Mouse (Mus musculus) layer of hippocampus, adult 18-20 months (tissue): ENCODE data around the gene Iffo2. TPM values are rescaled to one million over a fixed set of nuclear protein-coding genes. Genes with fewer than 3 reads are reported as not detected.
"Not testable (repeated sequence)": the region's sequence is repeated elsewhere in the genome, so short reads cannot be mapped to it uniquely, and the experiment has no call there.

Experiments
- DNase-seq, 2 experiments: peaks; one replicate each; pipeline ENCODE4 v3.0.0; 2022; ENCODE audit warnings: low spot score in 2 of 2
- long read RNA-seq: library from polyadenylated mRNA; stranded (forward); transcript quantifications from one replicate; pipeline ENCODE4 v2.0.0, GENCODE M21; 2021
- total RNA-seq, 2 experiments: library from RNA; stranded (reverse); gene quantifications; 2 replicates each; pipeline ENCODE4 v1.2.3; 2021

Gene Iffo2
- total RNA-seq, result 10 to 100 TPM; 18.6 to 19.2 TPM
- long read RNA-seq, partial matches to known transcripts, result 0 of 1 reads
- long read RNA-seq, other reads (novel, unspliced or antisense), result 1 of 1 reads

DNA sequence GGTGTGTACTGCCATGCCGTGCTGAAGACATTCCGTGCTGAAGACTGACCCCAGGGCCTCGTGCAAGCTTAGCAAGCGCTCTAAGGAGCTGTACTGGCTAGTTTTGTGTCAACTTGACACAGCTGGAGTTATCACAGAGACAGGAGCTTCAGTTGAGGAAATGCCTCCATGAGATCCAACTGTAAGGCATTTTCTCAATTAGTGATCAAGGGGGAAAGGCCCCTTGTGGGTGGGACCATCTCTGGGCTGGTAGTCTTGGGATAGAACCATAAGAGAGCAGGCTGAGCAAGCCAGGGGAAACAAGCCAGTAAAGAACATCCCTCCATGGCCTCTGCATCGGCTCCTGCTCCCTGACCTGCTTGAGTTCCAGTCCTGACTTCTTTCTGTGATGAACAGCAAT is at the start of gene Iffo2:
Iffo2 (plus strand) TSS at position 301 of the 400 bp plus-strand sequence.
- DNase-seq, result not testable (repeated sequence)

- DNase-seq, result no peak
Observed at GRCm38 (mm10) chr4:139481400-139481799, 48.9 kb upstream of the Iffo2 start.

GRCm38 (mm10) chr4:139483461-139484105 is 46.8 kb upstream of the Iffo2 start:
- DNase-seq, result no peak

GRCm38 (mm10) chr4:139484496-139484895 is 45.9 kb upstream of the Iffo2 start:
- no peak for DNase-seq

DNA sequence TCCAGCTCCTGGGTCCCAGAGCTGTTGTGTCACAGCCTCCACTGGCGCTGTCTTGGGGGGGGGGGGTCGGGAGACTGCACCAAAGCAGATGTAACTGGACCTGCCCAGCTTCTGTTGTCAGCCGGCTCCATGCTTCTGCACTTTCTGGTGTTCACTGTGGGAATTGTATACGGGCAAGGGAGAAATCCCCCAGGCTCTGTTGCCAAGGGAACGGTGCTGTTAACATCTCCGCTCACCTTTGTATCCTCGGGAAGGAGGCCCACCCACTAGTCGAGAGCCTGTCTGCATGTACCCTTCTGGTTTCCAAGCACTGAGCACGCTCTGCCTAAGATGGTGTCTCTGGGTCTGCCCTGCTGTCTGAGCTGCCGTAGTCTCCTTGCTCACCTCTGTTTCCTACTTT is 43.3 kb upstream of the Iffo2 start:
- no peak for DNase-seq

- no peak for DNase-seq
Observed at GRCm38 (mm10) chr4:139488325-139488724, 42.0 kb upstream of the Iffo2 start.

DNA sequence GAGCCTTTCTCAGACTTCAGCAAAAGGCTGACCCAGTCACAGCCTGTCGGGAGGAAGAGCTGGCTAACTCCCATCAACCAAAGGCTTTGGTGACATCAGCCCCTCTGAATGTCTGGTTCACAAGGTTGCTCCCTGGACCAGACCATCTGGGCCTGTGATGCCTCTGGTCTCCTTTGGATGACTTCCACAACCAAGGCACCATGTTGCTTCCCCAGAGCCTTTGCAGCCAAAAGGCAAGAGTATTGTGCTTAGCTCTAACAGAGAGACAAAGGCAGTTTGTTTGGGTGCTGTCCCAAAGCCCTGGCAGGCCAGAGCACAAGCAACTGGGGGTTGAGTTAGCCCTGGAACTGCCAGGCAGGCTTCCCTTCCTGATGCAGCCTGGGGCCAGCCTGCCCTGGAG is 40.4 kb upstream of the Iffo2 start:
- peak in 1 of 2 experiments; percentile 67 for DNase-seq

GRCm38 (mm10) chr4:139490413-139491055 is 39.8 kb upstream of the Iffo2 start:
- peak; percentile 54 to 77 for DNase-seq

DNA sequence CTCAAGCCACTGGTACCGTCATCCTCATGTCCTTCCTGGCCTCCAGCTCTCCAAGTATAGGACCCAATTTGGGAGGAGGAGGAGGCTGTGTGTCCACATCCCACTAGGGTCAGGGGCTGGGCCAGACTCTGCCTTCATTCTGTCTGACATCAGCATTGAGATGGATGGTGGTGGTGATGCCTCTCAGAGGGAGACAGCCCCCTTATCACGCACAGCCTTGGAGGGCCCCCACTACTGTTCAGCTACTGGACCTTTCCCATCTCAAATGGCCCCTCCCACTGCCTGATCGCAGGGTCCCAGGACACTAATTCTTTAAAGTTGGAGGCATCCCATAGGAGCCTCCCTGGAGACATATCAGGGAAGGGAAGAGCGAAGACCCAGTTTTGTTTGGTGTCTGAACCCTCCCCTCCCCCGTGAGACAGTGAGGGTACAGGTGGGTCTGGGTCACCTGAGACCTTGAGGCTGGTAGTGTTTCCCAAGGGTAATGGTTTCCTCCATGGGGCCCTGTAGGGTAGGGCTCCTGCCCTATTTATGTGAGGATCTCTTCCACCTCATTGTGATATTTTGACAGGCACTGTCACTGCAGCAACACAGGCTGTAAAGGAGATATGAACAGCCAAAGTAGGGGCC is 38.7 kb upstream of the Iffo2 start:
- DNase-seq, result no peak

GRCm38 (mm10) chr4:139492258-139492833 is 38.0 kb upstream of the Iffo2 start:
- DNase-seq, result no peak

GRCm38 (mm10) chr4:139493227-139494025 is 36.9 kb upstream of the Iffo2 start:
- no peak for DNase-seq

GRCm38 (mm10) chr4:139500814-139501213 is 29.5 kb upstream of the Iffo2 start:
- peak; percentile 38 to 45 for DNase-seq

DNA sequence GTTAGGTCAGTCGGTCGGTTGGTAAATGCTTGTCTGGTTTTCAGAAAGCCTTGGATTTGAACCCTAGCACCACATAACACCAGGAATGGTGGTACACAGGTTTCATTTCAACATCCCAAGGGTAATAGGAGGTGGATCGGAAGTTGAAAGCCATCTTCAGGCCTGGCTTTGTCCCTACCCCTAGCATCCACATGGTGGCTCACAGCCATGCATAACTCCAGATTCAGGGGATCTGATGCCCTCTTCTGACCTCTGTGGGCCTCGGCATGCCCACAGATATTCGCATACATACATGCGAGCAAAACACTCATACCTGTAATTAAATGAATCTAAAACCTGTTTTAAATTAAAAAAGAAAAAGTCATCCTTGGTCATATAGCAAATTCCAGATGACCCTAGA is 28.6 kb upstream of the Iffo2 start:
- no peak for DNase-seq

DNA sequence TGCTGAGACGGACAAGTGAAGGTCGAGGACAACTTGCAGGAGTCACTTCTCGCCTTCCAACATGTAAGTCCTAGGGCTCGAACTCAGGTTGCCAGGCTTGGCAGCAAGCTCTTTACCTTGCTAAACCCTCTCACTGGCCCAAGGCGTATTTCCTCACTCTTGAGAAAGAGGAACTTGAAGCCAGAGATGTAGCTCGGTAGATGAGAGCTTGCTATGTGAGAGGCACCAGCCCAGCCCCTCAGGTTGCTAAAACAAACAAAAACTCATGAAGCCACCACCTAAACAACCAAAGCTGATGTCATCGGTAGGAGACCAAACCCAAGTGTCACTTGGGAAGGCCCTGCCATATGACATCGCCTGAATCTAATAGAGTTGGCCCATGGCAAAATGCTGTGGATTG is 26.4 kb upstream of the Iffo2 start:
- no peak for DNase-seq

GRCm38 (mm10) chr4:139505716-139506115 is 24.6 kb upstream of the Iffo2 start:
- no peak for DNase-seq

- no peak for DNase-seq
Observed at GRCm38 (mm10) chr4:139506727-139507126, 23.6 kb upstream of the Iffo2 start.

- DNase-seq, result no peak
Observed at GRCm38 (mm10) chr4:139509069-139509468, 21.3 kb upstream of the Iffo2 start.

GRCm38 (mm10) chr4:139511557-139511956 is 18.8 kb upstream of the Iffo2 start:
- DNase-seq, result no peak

GRCm38 (mm10) chr4:139512985-139513384 is 17.4 kb upstream of the Iffo2 start:
- no peak for DNase-seq

- DNase-seq, result no peak
Observed at GRCm38 (mm10) chr4:139519221-139519620, 11.1 kb upstream of the Iffo2 start.

DNA sequence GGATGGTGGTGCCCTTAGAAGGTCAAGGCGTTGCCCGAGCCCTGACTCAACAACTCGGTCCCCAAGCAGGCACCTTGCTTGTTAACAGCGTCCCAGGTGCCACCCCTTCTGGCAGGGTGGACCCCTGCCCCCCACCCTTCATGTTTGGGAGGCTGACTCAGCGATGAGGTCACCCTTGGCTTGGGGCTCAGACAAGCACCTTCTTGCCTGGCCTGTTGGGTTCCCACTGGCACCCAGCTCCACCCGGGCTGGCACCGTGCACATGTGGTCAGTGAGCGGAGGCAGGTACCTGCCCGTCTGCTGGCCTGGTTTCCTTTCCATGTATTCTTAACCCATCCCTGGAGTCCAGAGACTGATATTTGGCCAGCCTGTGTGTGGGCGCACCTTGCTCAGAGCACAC is 8.4 kb upstream of the Iffo2 start:
- DNase-seq, result no peak
